Mouse (Mus musculus): Measurements from ENCODE around the gene Fam171a1. TPM values are rescaled to one million over a fixed set of nuclear protein-coding genes. Genes with fewer than 3 reads are reported as not detected.
"Not testable (repeated sequence)": the region's sequence is repeated elsewhere in the genome, so short reads cannot be mapped to it uniquely, and the experiment has no call there.

The Fam171a1 gene
- total and polyA plus RNA-seq, 2 experiments from 2014 or later: 32.1 to 53.5 TPM

DNA sequence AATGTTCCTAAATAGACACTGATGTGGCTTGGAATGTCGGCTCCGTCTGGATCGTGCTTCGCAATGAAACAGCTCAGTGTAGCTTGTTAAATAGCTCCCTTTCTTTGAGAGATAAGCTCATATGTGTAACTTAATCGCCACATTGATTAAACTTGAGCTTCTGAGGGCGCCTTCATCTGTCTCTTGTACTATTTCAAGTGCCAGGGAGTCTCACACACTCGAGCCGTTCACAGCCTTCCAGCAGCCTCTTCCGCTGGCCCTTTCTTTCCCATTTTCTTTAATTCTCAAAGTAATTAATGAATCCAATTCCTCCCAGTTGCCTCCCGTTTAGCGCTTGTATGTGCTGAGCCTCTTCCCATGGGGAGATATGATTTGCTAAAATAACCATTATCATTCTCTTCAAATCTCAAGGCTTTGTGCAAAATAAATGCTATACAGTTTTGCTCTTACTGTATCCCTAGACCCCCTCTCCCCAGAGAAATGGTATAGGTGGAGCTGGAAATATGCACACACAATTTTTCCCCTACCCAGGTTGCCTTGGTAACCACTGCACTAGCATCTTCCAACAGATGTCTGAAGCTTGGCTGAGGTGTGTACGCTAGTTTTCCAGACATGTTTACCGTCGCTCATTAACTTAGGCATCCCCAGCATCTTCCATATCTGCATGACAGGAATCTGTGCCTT, 54.8 kb downstream of the Fam171a1 start:
- Histone ChIP-seq H3K36me3 (ENCODE audit: insufficient read depth) (no peaks in the 10 kb centered on the region), H3K27me3 (ENCODE audit: insufficient read depth, low read length) (no peaks in the 10 kb centered on the region), H3K4me1 (ENCODE audit: insufficient read depth) (peaks cover 15% of the 10 kb centered on the region; the same call in 1 of the 2 replicates), H3K9ac (no peak overlapping the region; the same call in 1 of the 2 replicates), H3K4me3 (ENCODE audit: low read depth, low read length) (0 out of 2 replicates have a peak overlapping the region, but pooled peaks have one; percentile 13), H3K27ac (ENCODE audit: low read depth, low read length) (peak overlapping the region; percentile 82), H3K9me3 (ENCODE audit: low read length) (no peaks in the 10 kb centered on the region), H3K4me2 (ENCODE audit: low read depth) (peak overlapping the region; percentile 21)
- WGBS: 37% methylated on average over 14 of the region's 14 CpGs
- TF ChIP-seq CTCF (IDR thresholded peaks at IDR 0.05; ENCODE audit: low read depth): no peak
- DNase-seq (peak; percentile 74), ATAC-seq (peak; percentile 85)

DNA sequence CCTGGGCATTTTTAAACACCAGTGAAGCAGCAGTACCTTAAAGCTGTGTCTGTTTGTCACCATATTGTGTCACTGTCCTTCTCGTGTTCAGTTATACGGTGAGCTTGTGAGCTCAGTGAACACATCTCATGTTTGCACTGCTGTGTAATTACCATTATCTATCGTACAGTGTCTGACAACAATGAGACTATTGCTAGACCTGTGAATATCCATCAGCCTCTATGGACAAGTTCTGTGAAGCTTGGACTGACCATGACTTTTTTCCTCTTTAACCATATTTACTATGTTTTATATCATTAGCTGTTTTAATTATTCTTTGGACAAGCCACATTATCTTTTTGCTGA, 55.4 kb downstream of the Fam171a1 start:
- Histone ChIP-seq H3K27me3 (ENCODE audit: insufficient read depth, low read length) (no peaks in the 10 kb centered on the region), H3K4me2 (ENCODE audit: low read depth) (peak overlapping the region; percentile 21), H3K36me3 (ENCODE audit: insufficient read depth) (no peaks in the 10 kb centered on the region), H3K4me1 (ENCODE audit: insufficient read depth) (peaks cover 15% of the 10 kb centered on the region; the same call in 1 of the 2 replicates), H3K27ac (ENCODE audit: low read depth, low read length) (peak overlapping the region; percentile 82), H3K9ac (no peak overlapping the region; the same call in 1 of the 2 replicates), H3K4me3 (ENCODE audit: low read depth, low read length) (0 out of 2 replicates have a peak overlapping the region, but pooled peaks have one; percentile 13), H3K9me3 (ENCODE audit: low read length) (no peaks in the 10 kb centered on the region)
- WGBS: 57% methylated on average over 3 of the region's 3 CpGs
- ATAC-seq: no peak
- DNase-seq: no peak
- no peak for TF ChIP-seq CTCF (IDR thresholded peaks at IDR 0.05; ENCODE audit: low read depth)

DNA sequence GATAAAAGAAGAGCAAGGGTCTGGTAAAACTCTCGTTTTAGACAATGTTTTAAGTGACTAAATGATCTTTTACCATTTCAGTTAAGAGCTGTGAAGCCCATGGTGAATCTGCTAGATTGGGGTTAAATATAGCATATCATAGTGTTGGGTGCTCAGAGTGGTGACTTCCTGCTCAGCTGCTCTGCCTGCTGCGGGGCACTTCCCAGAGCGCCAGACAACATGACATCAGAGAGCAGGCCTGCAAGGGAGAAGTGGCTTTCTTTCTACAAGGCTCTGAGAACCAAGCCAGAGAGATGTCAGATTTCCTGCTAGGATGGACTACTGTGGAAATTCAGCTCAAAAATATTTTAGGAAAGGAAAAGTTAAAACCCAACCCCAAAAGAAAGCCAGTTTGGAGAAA, 57.8 kb downstream of the Fam171a1 start:
- H3K4me1 ChIP-seq (ENCODE audit: insufficient read depth): peaks cover 15% of the 10 kb centered on the region; the same call in 1 of the 2 replicates

DNA sequence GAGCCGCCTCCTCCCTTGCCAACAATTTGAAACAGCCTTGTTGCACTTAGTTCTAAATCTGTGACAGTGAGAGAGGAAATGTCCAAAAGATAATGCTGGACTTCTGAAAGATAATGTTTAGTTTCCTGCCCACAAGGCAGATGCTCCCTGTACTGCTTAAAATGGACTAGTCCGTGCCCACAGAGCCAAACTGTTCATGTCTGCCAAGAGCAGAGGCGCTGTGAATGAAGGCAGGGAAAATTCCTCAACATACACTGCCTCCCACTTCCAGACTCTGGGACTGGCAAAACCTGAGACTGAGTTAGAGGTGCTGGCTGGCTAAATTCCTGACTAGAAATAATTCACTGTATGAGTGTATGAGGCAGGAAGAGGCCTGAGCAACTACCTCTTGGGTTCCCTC, 58.6 kb downstream of the Fam171a1 start:
- H3K36me3 ChIP-seq (ENCODE audit: insufficient read depth): no peaks in the 10 kb centered on the region
- no peak overlapping the region for H3K4me3 ChIP-seq (ENCODE audit: low read depth, low read length)
- H3K4me1 ChIP-seq (ENCODE audit: insufficient read depth): peaks cover 15% of the 10 kb centered on the region; the same call in 1 of the 2 replicates
- H3K4me2 ChIP-seq (ENCODE audit: low read depth): no peak overlapping the region
- H3K27ac ChIP-seq (ENCODE audit: low read depth, low read length): peak overlapping the region; percentile 36; the same call in 1 of the 2 replicates
- peak; percentile 23; the same call in 1 of the 2 replicates for ATAC-seq
- peak overlapping the region; percentile 22; the same call in 1 of the 2 replicates for H3K9ac ChIP-seq
- 49% methylated on average over 3 of the region's 3 CpGs for WGBS
- peak; percentile 51 for DNase-seq
- TF ChIP-seq CTCF (IDR thresholded peaks at IDR 0.05; ENCODE audit: low read depth): no peak
- no peaks in the 10 kb centered on the region for H3K9me3 ChIP-seq (ENCODE audit: low read length)
- no peaks in the 10 kb centered on the region for H3K27me3 ChIP-seq (ENCODE audit: insufficient read depth, low read length)

More for the DNA sequence above, 57.8 kb downstream of the Fam171a1 start:
- Histone ChIP-seq H3K9ac (no peak overlapping the region), H3K27me3 (ENCODE audit: insufficient read depth, low read length) (no peaks in the 10 kb centered on the region), H3K9me3 (ENCODE audit: low read length) (no peaks in the 10 kb centered on the region), H3K4me2 (ENCODE audit: low read depth) (no peak overlapping the region), H3K27ac (ENCODE audit: low read depth, low read length) (0 out of 2 replicates have a peak overlapping the region, but pooled peaks have one; percentile 36), H3K4me3 (ENCODE audit: low read depth, low read length) (no peak overlapping the region), H3K36me3 (ENCODE audit: insufficient read depth) (no peaks in the 10 kb centered on the region)
- 60% methylated on average over 3 of the region's 3 CpGs for WGBS
- DNase-seq (no peak), ATAC-seq (no peak)
- no peak for TF ChIP-seq CTCF (IDR thresholded peaks at IDR 0.05; ENCODE audit: low read depth)

DNA sequence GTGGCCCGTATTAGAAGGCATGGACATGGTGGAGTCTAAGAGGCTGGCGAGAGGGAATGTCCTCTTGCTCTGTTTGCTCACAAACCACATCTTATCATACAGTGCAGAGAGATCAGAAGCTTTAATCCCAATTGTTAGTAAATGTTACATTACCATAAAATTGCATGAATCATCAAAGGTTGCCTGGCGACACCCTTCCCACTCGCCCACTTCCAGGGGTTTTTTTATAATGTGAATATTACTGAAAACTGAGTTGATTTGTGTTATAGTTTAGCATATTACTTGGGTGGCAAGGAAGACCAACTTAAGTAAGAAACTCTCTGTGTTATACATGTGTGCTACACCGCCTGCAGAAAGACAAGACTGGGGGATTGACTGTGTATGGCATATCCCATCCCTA, 60.9 kb downstream of the Fam171a1 start:
- Histone ChIP-seq H3K36me3 (ENCODE audit: insufficient read depth) (peaks cover 6% of the 10 kb centered on the region; the same call in 1 of the 2 replicates), H3K27ac (ENCODE audit: low read depth, low read length) (no peak overlapping the region), H3K9ac (no peak overlapping the region), H3K4me3 (ENCODE audit: low read depth, low read length) (no peak overlapping the region), H3K4me1 (ENCODE audit: insufficient read depth) (0 out of 2 replicates have a peak, but pooled peaks cover 2% of the 10 kb centered on the region), H3K4me2 (ENCODE audit: low read depth) (no peak overlapping the region), H3K9me3 (ENCODE audit: low read length) (no peaks in the 10 kb centered on the region), H3K27me3 (ENCODE audit: insufficient read depth, low read length) (no peaks in the 10 kb centered on the region)
- ATAC-seq (no peak), DNase-seq (no peak)
- TF ChIP-seq CTCF (IDR thresholded peaks at IDR 0.05; ENCODE audit: low read depth): no peak
- 90% methylated on average over 5 of the region's 5 CpGs for WGBS

DNA sequence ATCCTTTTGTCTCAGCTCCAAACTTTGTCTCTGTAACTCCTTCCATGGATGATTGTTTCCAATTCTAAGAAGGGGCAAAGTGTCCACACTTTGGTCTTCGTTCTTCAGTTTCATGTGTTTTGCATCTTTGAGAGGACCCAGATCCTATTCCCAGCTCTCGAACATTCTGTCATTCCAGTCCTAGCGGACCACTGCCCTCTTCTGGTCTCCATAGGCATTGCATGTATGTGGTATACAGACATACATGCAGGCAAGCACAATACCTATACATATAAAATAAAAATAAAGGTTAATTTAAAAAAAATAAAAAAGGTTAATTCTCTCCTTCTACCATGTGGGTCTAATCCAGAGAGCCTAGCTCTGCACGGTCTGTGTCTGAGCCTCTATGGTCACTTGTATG, 62.0 kb downstream of the Fam171a1 start:
- WGBS: 93% methylated on average over 4 of the region's 4 CpGs
- ATAC-seq; H3K36me3 ChIP-seq (ENCODE audit: insufficient read depth); H3K4me2 ChIP-seq (ENCODE audit: low read depth); H3K27ac ChIP-seq (ENCODE audit: low read depth, low read length); H3K4me1 ChIP-seq (ENCODE audit: insufficient read depth); H3K9me3 ChIP-seq (ENCODE audit: low read length); H3K9ac ChIP-seq; DNase-seq; H3K27me3 ChIP-seq (ENCODE audit: insufficient read depth, low read length); H3K4me3 ChIP-seq (ENCODE audit: low read depth, low read length): not testable (repeated sequence)
- TF ChIP-seq CTCF (IDR thresholded peaks at IDR 0.05; ENCODE audit: low read depth): peak; percentile 50

DNA sequence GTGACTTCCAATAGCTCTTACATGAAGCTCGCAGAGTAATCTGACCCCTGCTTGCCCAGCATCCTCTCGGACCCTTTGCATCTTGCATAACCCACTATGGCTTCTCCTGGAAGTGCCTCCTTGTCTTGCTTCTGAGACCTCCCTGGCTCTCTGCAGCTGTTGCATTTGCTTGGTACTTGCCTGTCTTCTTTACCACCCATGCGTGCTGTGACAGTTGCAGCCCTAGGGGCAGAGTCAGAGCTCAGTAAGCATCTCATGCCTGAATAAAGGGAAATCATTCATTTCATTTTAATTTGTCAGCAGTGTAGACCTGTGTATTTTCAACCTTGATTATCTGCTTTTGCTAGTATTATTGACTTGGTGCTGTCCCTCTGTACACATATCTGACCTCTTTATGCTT, 62.7 kb downstream of the Fam171a1 start:
- DNase-seq (no peak), ATAC-seq (no peak)
- Histone ChIP-seq H3K4me1 (ENCODE audit: insufficient read depth) (no peaks in the 10 kb centered on the region), H3K9ac (no peak overlapping the region), H3K9me3 (ENCODE audit: low read length) (no peaks in the 10 kb centered on the region), H3K27ac (ENCODE audit: low read depth, low read length) (no peak overlapping the region), H3K36me3 (ENCODE audit: insufficient read depth) (peaks cover 6% of the 10 kb centered on the region; the same call in 1 of the 2 replicates), H3K4me2 (ENCODE audit: low read depth) (no peak overlapping the region), H3K27me3 (ENCODE audit: insufficient read depth, low read length) (no peaks in the 10 kb centered on the region), H3K4me3 (ENCODE audit: low read depth, low read length) (no peak overlapping the region)
- TF ChIP-seq CTCF (IDR thresholded peaks at IDR 0.05; ENCODE audit: low read depth): no peak
- 83% methylated on average over 3 of the region's 3 CpGs for WGBS

All from forebrain, postnatal 0 days (tissue).